Mouse (Mus musculus): ENCODE data around the gene Sorbs1.

GRCm38 (mm10) chr19:40504336-40504735 lies 9.2 kb downstream of the Sorbs1 start:
- TF ChIP-seq CTCF (IDR thresholded peaks at IDR 0.05; ENCODE audit: low read depth) (no peak), EP300 (IDR thresholded peaks at IDR 0.05; ENCODE audit: low read depth) (no peak)
